Mouse (Mus musculus) kidney, embryonic 16.5 days (tissue): ENCODE measurements at regions not wholly inside any gene's neighbourhood (a gene's known extent, or its start where the extent isn't known, plus 50 kb on each side); places are given as distances from the start of the nearest gene placed in this dataset.

Experiments
- ATAC-seq: fragments of 200-750 bp; cut with Nextera tagmentation; 2 replicates; pipeline ENCODE4 v1.8.0; 2017; ENCODE audit warnings: moderate TSS enrichment; ENCODE audit not compliant: low FRiP score, low TSS enrichment
- H3K27ac ChIP-seq: fragments of 300-500 bp; sonication (generic); 2 replicates; pipeline ENCODE4 v1.5.1; 2014; ENCODE audit warnings: low read length
- H3K27me3 ChIP-seq: fragments of 300-500 bp; sonication (generic); 2 replicates; pipeline ENCODE4 v1.6.1; 2014; ENCODE audit warnings: low read length, control low read depth, mixed read lengths; ENCODE audit not compliant: insufficient read depth
- H3K36me3 ChIP-seq: fragments of 300-500 bp; sonication (generic); 2 replicates; pipeline ENCODE4 v1.6.1; 2014; ENCODE audit warnings: low read length, control low read depth, mixed read lengths; ENCODE audit not compliant: insufficient read depth
- H3K4me1 ChIP-seq: fragments of 300-500 bp; sonication (generic); 2 replicates; pipeline ENCODE4 v1.6.1; 2014; ENCODE audit warnings: low read length, control low read depth, mixed read lengths; ENCODE audit not compliant: insufficient read depth
- H3K4me2 ChIP-seq: fragments of 300-500 bp; sonication (generic); replicated peaks from 2 replicates; pipeline ENCODE4 v1.6.1; 2014; ENCODE audit warnings: low read depth, low read length
- H3K4me3 ChIP-seq: fragments of 300-500 bp; sonication (generic); 2 replicates; pipeline ENCODE4 v1.5.1; 2014; ENCODE audit warnings: mild to moderate bottlenecking, low read length
- H3K9ac ChIP-seq: fragments of 300-500 bp; sonication (generic); replicated peaks from 2 replicates; pipeline ENCODE4 v1.6.1; 2014; ENCODE audit warnings: low read length
- H3K9me3 ChIP-seq: fragments of 300-500 bp; sonication (generic); 2 replicates; pipeline ENCODE4 v1.6.1; 2016; ENCODE audit warnings: low read length, control low read depth
- WGBS: fragments of 180-500 bp; shearing (Covaris S2); extraction: QIAGEN DNeasy Blood & Tissue Kit; methylation state at CpG from one replicate; pipeline ENCODE4 v1.1.7; 2014; 5-methylcytosine and 5-hydroxymethylcytosine counted together

- Histone ChIP-seq H3K9me3 (no peaks in the 10 kb centered on the region), H3K4me2 (no peak overlapping the region), H3K4me3 (no peak overlapping the region), H3K27ac (no peak overlapping the region), H3K9ac (no peak overlapping the region), H3K27me3 (no peaks in the 10 kb centered on the region), H3K36me3 (no peaks in the 10 kb centered on the region), H3K4me1 (no peaks in the 10 kb centered on the region)
- no peak for ATAC-seq
- WGBS, result 63% methylated on average over 4 of the region's 4 CpGs
Measured at GRCm38 (mm10) chr9:30577243-30577642, 150.3 kb downstream of the Snx19 start.

- no peaks in the 10 kb centered on the region for H3K9me3 ChIP-seq
- H3K27ac ChIP-seq, result no peak overlapping the region
- no peaks in the 10 kb centered on the region for H3K36me3 ChIP-seq
- no peak overlapping the region for H3K4me3 ChIP-seq
- no peak for ATAC-seq
- no peaks in the 10 kb centered on the region for H3K27me3 ChIP-seq
- H3K9ac ChIP-seq, result no peak overlapping the region
- WGBS, result 79% methylated on average over 3 of the region's 3 CpGs
- no peak overlapping the region for H3K4me2 ChIP-seq
- H3K4me1 ChIP-seq, result no peaks in the 10 kb centered on the region
Measured at GRCm38 (mm10) chr9:30575531-30575930, 148.6 kb downstream of the Snx19 start.

- H3K27ac ChIP-seq, result no peak overlapping the region
- WGBS, result 35% methylated on average over 1 of the region's 1 CpGs
- no peaks in the 10 kb centered on the region for H3K27me3 ChIP-seq
- H3K9me3 ChIP-seq, result no peaks in the 10 kb centered on the region
- ATAC-seq, result no peak
- H3K36me3 ChIP-seq, result no peaks in the 10 kb centered on the region
- H3K4me3 ChIP-seq, result no peak overlapping the region
- no peaks in the 10 kb centered on the region for H3K4me1 ChIP-seq
- no peak overlapping the region for H3K9ac ChIP-seq
- H3K4me2 ChIP-seq, result no peak overlapping the region
Measured at GRCm38 (mm10) chr9:30573294-30573693, 146.4 kb downstream of the Snx19 start.

GRCm38 (mm10) chr9:30571014-30571413 is 144.1 kb downstream of the Snx19 start:
- H3K9ac ChIP-seq, result no peak overlapping the region
- no peak for ATAC-seq
- no peak overlapping the region for H3K4me2 ChIP-seq
- no peak overlapping the region for H3K4me3 ChIP-seq
- no peaks in the 10 kb centered on the region for H3K36me3 ChIP-seq
- WGBS, result 46% methylated on average over 2 of the region's 2 CpGs
- no peaks in the 10 kb centered on the region; the same call in 1 of the 2 replicates for H3K9me3 ChIP-seq
- no peaks in the 10 kb centered on the region for H3K27me3 ChIP-seq
- H3K4me1 ChIP-seq, result no peaks in the 10 kb centered on the region
- no peak overlapping the region for H3K27ac ChIP-seq

GRCm38 (mm10) chr9:30564765-30565680 is 138.1 kb downstream of the Snx19 start:
- Histone ChIP-seq H3K36me3 (no peaks in the 10 kb centered on the region), H3K4me1 (no peaks in the 10 kb centered on the region), H3K27me3 (no peaks in the 10 kb centered on the region), H3K27ac (no peak overlapping the region), H3K9me3 (no peaks in the 10 kb centered on the region; the same call in 1 of the 2 replicates), H3K4me2 (no peak overlapping the region), H3K4me3 (no peak overlapping the region), H3K9ac (no peak overlapping the region)
- ATAC-seq, result no peak
- WGBS, result 94% methylated on average over 3 of the region's 3 CpGs

GRCm38 (mm10) chr9:30563399-30563798 is 136.5 kb downstream of the Snx19 start:
- Histone ChIP-seq H3K27ac (no peak overlapping the region), H3K27me3 (no peaks in the 10 kb centered on the region)

GRCm38 (mm10) chr9:30554908-30555307 is 128.0 kb downstream of the Snx19 start:
- no peak overlapping the region for H3K27ac ChIP-seq
- no peak overlapping the region for H3K9ac ChIP-seq
- no peak overlapping the region for H3K4me3 ChIP-seq
- 75% methylated on average over 2 of the region's 2 CpGs for WGBS
- no peaks in the 10 kb centered on the region for H3K9me3 ChIP-seq
- no peaks in the 10 kb centered on the region for H3K36me3 ChIP-seq
- no peaks in the 10 kb centered on the region for H3K27me3 ChIP-seq
- no peak for ATAC-seq
- H3K4me1 ChIP-seq, result no peaks in the 10 kb centered on the region
- no peak overlapping the region for H3K4me2 ChIP-seq

More at GRCm38 (mm10) chr9:30563399-30563798, 136.5 kb downstream of the Snx19 start:
- 65% methylated on average over 5 of the region's 5 CpGs for WGBS
- Histone ChIP-seq H3K36me3 (no peaks in the 10 kb centered on the region), H3K9me3 (no peaks in the 10 kb centered on the region; the same call in 1 of the 2 replicates), H3K4me3 (no peak overlapping the region), H3K4me2 (no peak overlapping the region), H3K9ac (no peak overlapping the region), H3K4me1 (no peaks in the 10 kb centered on the region)
- no peak for ATAC-seq

- Histone ChIP-seq H3K4me3 (no peak overlapping the region), H3K27ac (no peak overlapping the region), H3K4me1 (no peaks in the 10 kb centered on the region), H3K36me3 (no peaks in the 10 kb centered on the region), H3K9ac (no peak overlapping the region), H3K9me3 (no peaks in the 10 kb centered on the region), H3K4me2 (no peak overlapping the region), H3K27me3 (no peaks in the 10 kb centered on the region)
- WGBS, result 87% methylated on average over 8 of the region's 8 CpGs
- no peak for ATAC-seq
Measured at GRCm38 (mm10) chr9:30552721-30553120, 125.8 kb downstream of the Snx19 start.

GRCm38 (mm10) chr9:30549892-30550515 is 123.1 kb downstream of the Snx19 start:
- Histone ChIP-seq H3K36me3 (no peaks in the 10 kb centered on the region), H3K27ac (no peak overlapping the region), H3K9me3 (no peaks in the 10 kb centered on the region), H3K4me1 (no peaks in the 10 kb centered on the region), H3K4me3 (no peak overlapping the region), H3K27me3 (no peaks in the 10 kb centered on the region), H3K4me2 (no peak overlapping the region), H3K9ac (no peak overlapping the region)
- 71% methylated on average over 5 of the region's 5 CpGs for WGBS
- no peak for ATAC-seq

GRCm38 (mm10) chr9:30539858-30540257 is 113.0 kb downstream of the Snx19 start:
- Histone ChIP-seq H3K9ac (no peak overlapping the region), H3K27me3 (no peaks in the 10 kb centered on the region), H3K27ac (no peak overlapping the region), H3K4me1 (no peaks in the 10 kb centered on the region), H3K36me3 (no peaks in the 10 kb centered on the region), H3K4me2 (no peak overlapping the region), H3K9me3 (no peaks in the 10 kb centered on the region), H3K4me3 (no peak overlapping the region)
- no peak for ATAC-seq
- WGBS, result 88% methylated on average over 6 of the region's 6 CpGs
